Mouse (Mus musculus) spleen, adult 18-20 months (tissue): ENCODE measurements around the gene Zfp704.

Experiments
- DNase-seq, 2 experiments: peaks; one replicate each; pipeline ENCODE4 v3.0.0; 2022; ENCODE audit warnings: mixed read lengths in 2 of 2

Zfp704 gene

GRCm38 (mm10) chr3:9609581-9610341, at the start of gene Zfp704:
Zfp704 (minus strand) TSS chr3:9610085.
- peak in 1 of 2 experiments; percentile 24 for DNase-seq

- no peak for DNase-seq
Observed at GRCm38 (mm10) chr3:9633036-9634005, 23.4 kb upstream of the Zfp704 start.

GRCm38 (mm10) chr3:9629951-9630350, 20.1 kb upstream of the Zfp704 start:
- DNase-seq: no peak

- DNase-seq: no peak
Observed at GRCm38 (mm10) chr3:9628041-9628440, 18.2 kb upstream of the Zfp704 start.

- DNase-seq: no peak
Observed at GRCm38 (mm10) chr3:9626149-9626548, 16.3 kb upstream of the Zfp704 start.

- DNase-seq: no peak
Observed at GRCm38 (mm10) chr3:9620611-9621010, 10.7 kb upstream of the Zfp704 start.

GRCm38 (mm10) chr3:9619562-9620275, 9.8 kb upstream of the Zfp704 start:
- DNase-seq: no peak

- DNase-seq: no peak
Observed at GRCm38 (mm10) chr3:9617101-9617500, 7.2 kb upstream of the Zfp704 start.

GRCm38 (mm10) chr3:9614676-9615075, 4.8 kb upstream of the Zfp704 start:
- DNase-seq: no peak

- no peak for DNase-seq
Observed at GRCm38 (mm10) chr3:9614011-9614410, 4.1 kb upstream of the Zfp704 start.

- DNase-seq: no peak
Observed at GRCm38 (mm10) chr3:9611226-9611625, 1.3 kb upstream of the Zfp704 start.

- DNase-seq: no peak
Observed at GRCm38 (mm10) chr3:9610426-9610825, 541 bp upstream of the Zfp704 start.

GRCm38 (mm10) chr3:9608906-9609580, 842 bp downstream of the Zfp704 start:
- peak in 1 of 2 experiments; percentile 27 for DNase-seq

GRCm38 (mm10) chr3:9608441-9608905, 1.4 kb downstream of the Zfp704 start:
- DNase-seq: peak in 1 of 2 experiments; percentile 8

GRCm38 (mm10) chr3:9607686-9608085, 2.2 kb downstream of the Zfp704 start:
- no peak for DNase-seq

GRCm38 (mm10) chr3:9605784-9606706, 3.8 kb downstream of the Zfp704 start:
- no peak for DNase-seq

GRCm38 (mm10) chr3:9604941-9605340, 4.9 kb downstream of the Zfp704 start:
- no peak for DNase-seq

GRCm38 (mm10) chr3:9603866-9604265, 6.0 kb downstream of the Zfp704 start:
- DNase-seq: no peak

GRCm38 (mm10) chr3:9600577-9600976, 9.3 kb downstream of the Zfp704 start:
- no peak for DNase-seq

GRCm38 (mm10) chr3:9599738-9600410, 10.0 kb downstream of the Zfp704 start:
- DNase-seq: no peak

- DNase-seq: no peak
Observed at GRCm38 (mm10) chr3:9598061-9598460, 11.8 kb downstream of the Zfp704 start.
